Mouse (Mus musculus) testis, adult 2 months (tissue): ENCODE data around the gene Pxylp1.

ENCODE experiments used
- CTCF ChIP-seq: fragments of 200-500 bp; IDR thresholded peaks from 2 replicates; pipeline ENCODE4 v1.5.1; 2012; ENCODE audit warnings: low read depth, mild to moderate bottlenecking, inconsistent platforms, low read length, moderate library complexity; ENCODE audit not compliant: control insufficient read depth, insufficient read depth, insufficient replicate concordance
- POLR2A ChIP-seq: fragments of 200-500 bp; IDR thresholded peaks from 2 replicates; pipeline ENCODE4 v1.6.1; 2012; ENCODE audit warnings: low read depth, mild to moderate bottlenecking, inconsistent platforms, low read length, moderate library complexity; ENCODE audit not compliant: control insufficient read depth

DNA sequence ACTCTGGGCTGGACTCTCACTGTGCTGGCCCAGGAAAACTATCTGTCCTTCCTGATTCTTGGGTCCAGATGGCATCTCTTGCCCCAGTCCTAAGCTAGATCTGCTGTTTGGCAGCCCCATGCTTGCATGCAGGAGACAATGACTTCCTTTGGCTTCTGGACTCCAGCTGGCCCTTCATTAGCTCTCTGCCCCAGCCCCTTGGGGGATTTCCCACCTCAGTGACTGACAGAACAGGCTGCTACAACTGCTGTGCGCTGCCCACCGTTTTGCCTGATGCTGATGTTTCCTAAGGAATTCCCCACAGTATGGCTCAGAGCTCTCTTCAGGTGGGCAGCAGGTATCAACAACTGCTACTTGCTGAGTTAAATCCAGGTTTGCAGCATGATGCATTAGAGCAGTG lies 33.4 kb downstream of the Pxylp1 start:
- TF ChIP-seq CTCF: no peak
- no peak for TF ChIP-seq POLR2A
